Mouse (Mus musculus) thymus, adult 2 months (tissue): ENCODE measurements around the gene Grik5. TPM values are rescaled to one million over a fixed set of nuclear protein-coding genes. Genes with fewer than 3 reads are reported as not detected.

Experiments used
- DNase-seq: peaks from one replicate; pipeline ENCODE4 v3.0.0; 2021
- H3K27ac ChIP-seq: fragments of 200-500 bp; 2 replicates; pipeline ENCODE4 v1.5.1; 2012; ENCODE audit warnings: low read length, control low read depth; ENCODE audit not compliant: control insufficient read depth, insufficient read depth
- H3K27me3 ChIP-seq: fragments of 200-500 bp; 2 replicates; pipeline ENCODE4 v1.6.1; 2012; ENCODE audit warnings: mild to moderate bottlenecking, low read length, moderate library complexity, mixed read lengths; ENCODE audit not compliant: control insufficient read depth, insufficient read depth
- H3K36me3 ChIP-seq: fragments of 200-500 bp; 2 replicates; pipeline ENCODE4 v1.6.1; 2012; ENCODE audit warnings: mild to moderate bottlenecking, low read length, moderate library complexity; ENCODE audit not compliant: control insufficient read depth, insufficient read depth
- H3K4me1 ChIP-seq: fragments of 200-500 bp; replicated peaks from 2 replicates; pipeline ENCODE4 v1.6.1; 2012; ENCODE audit warnings: low read length; ENCODE audit not compliant: control insufficient read depth, insufficient read depth
- H3K4me3 ChIP-seq: fragments of 200-500 bp; 2 replicates; pipeline ENCODE4 v1.5.1; 2012; ENCODE audit warnings: mild to moderate bottlenecking, low read length, control low read depth, moderate library complexity; ENCODE audit not compliant: control insufficient read depth, insufficient read depth
- CTCF ChIP-seq: fragments of 200-500 bp; IDR thresholded peaks from 2 replicates; pipeline ENCODE4 v1.5.1; 2012; ENCODE audit warnings: mild to moderate bottlenecking, control low read depth, low read length, moderate library complexity, borderline replicate concordance; ENCODE audit not compliant: control insufficient read depth, poor library complexity, insufficient read depth; ENCODE audit errors: extremely low read depth
- POLR2A ChIP-seq: fragments of 200-500 bp; IDR thresholded peaks from 2 replicates; pipeline ENCODE4 v1.6.1; 2012; ENCODE audit warnings: mild to moderate bottlenecking, low read length, control low read depth, moderate library complexity; ENCODE audit not compliant: control insufficient read depth, poor library complexity, insufficient read depth; ENCODE audit errors: extremely low read depth
- WGBS: fragments of 180-500 bp; shearing (Covaris S2); methylation state at CpG from one replicate; pipeline ENCODE4 v1.1.7; 2018; 5-methylcytosine and 5-hydroxymethylcytosine counted together
- polyA plus RNA-seq: library from polyadenylated mRNA; depleted of rRNA; stranded (reverse); fragments of >200 nt; gene quantifications from 2 replicates; pipeline ENCODE4 v1.2.3, GENCODE M21; 2012

Grik5 gene
- polyA plus RNA-seq, 1 experiment = 19.1 TPM

GRCm38 (mm10) chr7:25026452-25026851 lies 45.7 kb downstream of the Grik5 start:
- no peak for TF ChIP-seq CTCF
- no peak for TF ChIP-seq POLR2A
- no peak for DNase-seq
- Histone ChIP-seq H3K27me3 (no peaks in the 10 kb centered on the region), H3K4me3 (no peak overlapping the region), H3K4me1 (no peaks in the 10 kb centered on the region), H3K27ac (no peak overlapping the region), H3K36me3 (no peaks in the 10 kb centered on the region)
- 65% methylated on average over 7 of the region's 7 CpGs for WGBS

GRCm38 (mm10) chr7:25025855-25026439 lies 46.2 kb downstream of the Grik5 start:
- TF ChIP-seq CTCF (no peak), POLR2A (no peak)
- 85% methylated on average over 10 of the region's 10 CpGs for WGBS
- H3K27ac ChIP-seq = no peak overlapping the region
- no peaks in the 10 kb centered on the region for H3K4me1 ChIP-seq
- H3K27me3 ChIP-seq = no peaks in the 10 kb centered on the region
- H3K4me3 ChIP-seq = no peak overlapping the region
- DNase-seq = no peak
- no peaks in the 10 kb centered on the region for H3K36me3 ChIP-seq

- WGBS = 94% methylated on average over 7 of the region's 7 CpGs
- no peak for DNase-seq
These were observed 60.6 kb downstream of the Grik5 start for GRCm38 (mm10) chr7:25011592-25011991.

GRCm38 (mm10) chr7:25010090-25010913 lies 61.8 kb downstream of the Grik5 start:
- DNase-seq = peak; percentile 19
- peaks cover 16% of the 10 kb centered on the region for H3K4me1 ChIP-seq
- TF ChIP-seq POLR2A (no peak), CTCF (peak; percentile 77; the same call in 1 of the 2 replicates)
- no peaks in the 10 kb centered on the region for H3K36me3 ChIP-seq
- H3K27ac ChIP-seq = no peak overlapping the region
- peak overlapping the region; percentile 20 for H3K4me3 ChIP-seq
- peaks cover 11% of the 10 kb centered on the region; the same call in 1 of the 2 replicates for H3K27me3 ChIP-seq
- 5% methylated on average over 96 of the region's 97 CpGs for WGBS

More at GRCm38 (mm10) chr7:25011592-25011991, 60.6 kb downstream of the Grik5 start:
- Histone ChIP-seq H3K27ac (no peak overlapping the region), H3K4me3 (no peak overlapping the region), H3K36me3 (no peaks in the 10 kb centered on the region), H3K27me3 (peaks cover 3% of the 10 kb centered on the region; the same call in 1 of the 2 replicates), H3K4me1 (peaks cover 8% of the 10 kb centered on the region)
- TF ChIP-seq CTCF (no peak), POLR2A (no peak)

GRCm38 (mm10) chr7:25009099-25009700 lies 62.9 kb downstream of the Grik5 start:
- Histone ChIP-seq H3K36me3 (no peaks in the 10 kb centered on the region), H3K27ac (no peak overlapping the region), H3K4me1 (peaks cover 18% of the 10 kb centered on the region), H3K27me3 (peaks cover 11% of the 10 kb centered on the region; the same call in 1 of the 2 replicates), H3K4me3 (no peak overlapping the region)
- TF ChIP-seq POLR2A (no peak), CTCF (no peak)
- 30% methylated on average over 20 of the region's 20 CpGs for WGBS
- DNase-seq = no peak

GRCm38 (mm10) chr7:25008635-25009034 lies 63.5 kb downstream of the Grik5 start:
- Histone ChIP-seq H3K36me3 (no peaks in the 10 kb centered on the region), H3K4me3 (no peak overlapping the region), H3K27me3 (peaks cover 11% of the 10 kb centered on the region; the same call in 1 of the 2 replicates), H3K27ac (no peak overlapping the region), H3K4me1 (peaks cover 18% of the 10 kb centered on the region)
- no peak for TF ChIP-seq CTCF
- TF ChIP-seq POLR2A = no peak
- WGBS = 3% methylated on average over 17 of the region's 17 CpGs
- DNase-seq = peak; percentile 72
